Mouse (Mus musculus): ENCODE measurements around the gene Olfr1241.

The Olfr1241 gene

DNA sequence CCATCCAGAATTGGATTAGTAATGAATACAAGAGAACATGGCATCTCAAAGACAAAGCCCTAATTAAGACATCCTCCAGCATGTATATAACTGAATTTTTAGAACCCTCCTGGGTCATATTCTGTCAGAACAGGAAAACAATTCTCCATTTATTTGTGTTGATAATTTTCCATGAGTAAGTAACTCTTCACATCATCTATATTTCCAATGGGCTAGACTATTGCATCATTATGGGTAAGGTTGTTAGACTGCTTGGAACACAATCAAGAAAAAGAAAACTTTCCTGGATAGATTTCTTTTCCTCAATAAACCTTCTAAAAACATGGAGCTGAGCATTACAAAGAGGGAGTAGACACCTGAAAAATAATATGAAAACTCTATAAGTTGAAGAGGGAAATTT is at the start of gene Olfr1241:
TSS of gene Olfr1241 (minus strand) at position 101 of the 400 bp plus-strand sequence.
- no peak for ATAC-seq (ENCODE audit: insufficient number of reproducible peaks, low FRiP score, low TSS enrichment)

DNA sequence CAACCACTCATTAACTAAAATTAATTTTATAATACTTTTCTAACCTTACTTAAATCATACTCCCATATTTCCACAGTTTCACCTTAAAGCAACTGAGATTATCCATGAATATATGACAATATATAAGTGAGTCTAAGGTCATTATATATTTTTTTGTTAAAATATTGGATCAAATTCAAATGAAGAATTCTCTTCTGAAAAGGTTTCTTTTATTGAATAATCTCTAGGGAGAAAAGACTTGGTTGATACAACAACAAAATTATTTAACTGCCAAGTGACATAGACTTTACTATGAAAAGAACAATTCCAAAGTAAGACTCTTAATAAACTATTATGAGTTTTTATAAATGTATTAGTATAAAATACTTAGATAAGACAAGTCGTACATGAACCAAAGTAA is 44.5 kb upstream of the Olfr1241 start, which contains the start of gene Olfr1243:
TSS of gene Olfr1243 (minus strand) at position 101 of the 400 bp plus-strand sequence.
- no peak for ATAC-seq (ENCODE audit: insufficient number of reproducible peaks, low FRiP score, low TSS enrichment)

DNA sequence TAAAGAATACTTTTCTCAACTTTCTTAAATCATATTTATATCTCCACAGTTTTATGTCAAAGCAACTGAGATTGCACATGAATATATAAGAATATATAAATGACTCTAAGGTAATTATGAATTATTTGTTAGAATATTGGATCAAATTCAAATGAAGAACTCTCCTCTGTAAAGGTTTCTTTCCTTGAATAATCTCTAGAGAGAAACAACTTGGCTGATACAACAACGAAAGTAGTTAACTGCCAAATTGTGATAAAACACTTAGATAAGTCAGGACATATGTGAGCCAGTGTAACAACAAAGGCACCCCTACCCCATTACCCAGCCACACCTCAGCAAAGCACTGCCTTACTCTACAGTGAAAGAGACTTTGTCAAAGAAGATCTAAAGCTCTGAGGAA is 11.3 kb upstream of the Olfr1241 start, which contains the start of gene Olfr1242:
TSS of gene Olfr1242 (minus strand) at position 101 of the 400 bp plus-strand sequence.
- ATAC-seq (ENCODE audit: insufficient number of reproducible peaks, low FRiP score, low TSS enrichment) = no peak

DNA sequence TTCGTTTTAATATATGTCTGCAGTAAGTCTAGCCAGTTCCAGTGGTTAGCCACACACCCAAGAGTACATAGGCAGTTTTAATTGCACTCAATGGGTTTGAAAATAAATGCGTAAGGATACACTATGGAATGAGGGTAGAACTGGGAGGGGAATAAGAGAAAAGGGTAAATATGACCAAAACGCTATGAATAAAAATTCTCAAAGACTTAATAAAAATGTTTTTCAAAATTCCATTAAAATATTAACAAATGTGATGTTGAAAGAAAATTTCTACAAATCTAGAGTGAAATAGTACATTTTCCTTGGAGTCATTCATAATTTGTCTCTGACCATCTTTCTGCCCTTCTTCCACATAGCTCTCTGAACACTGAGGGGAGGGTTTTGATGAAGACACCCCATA is 44.0 kb downstream of the Olfr1241 start, which contains the start of gene Olfr1240:
TSS of gene Olfr1240 (minus strand) at position 101 of the 400 bp plus-strand sequence.
- no peak for ATAC-seq (ENCODE audit: insufficient number of reproducible peaks, low FRiP score, low TSS enrichment)

Data from cerebellum, adult (tissue).